Mouse (Mus musculus): Measurements from ENCODE around the gene Kng1.
A peak's percentile ranks its signal among the peaks of the same experiment; 100 is the strongest.
"Not testable (repeated sequence)": the region's sequence is repeated elsewhere in the genome, so short reads cannot be mapped to it uniquely, and the experiment has no call there.

Kng1 gene

GRCm38 (mm10) chr16:23057668-23058447 is at the start of gene Kng1:
Gene Kng1, plus strand, starts transcription at chr16:23057865.
- DNase-seq (ENCODE audit: extremely low spot score), result not testable (repeated sequence)

- not testable (repeated sequence) for DNase-seq (ENCODE audit: extremely low spot score)
Observed at GRCm38 (mm10) chr16:23013786-23014185, 43.9 kb upstream of the Kng1 start.

DNA sequence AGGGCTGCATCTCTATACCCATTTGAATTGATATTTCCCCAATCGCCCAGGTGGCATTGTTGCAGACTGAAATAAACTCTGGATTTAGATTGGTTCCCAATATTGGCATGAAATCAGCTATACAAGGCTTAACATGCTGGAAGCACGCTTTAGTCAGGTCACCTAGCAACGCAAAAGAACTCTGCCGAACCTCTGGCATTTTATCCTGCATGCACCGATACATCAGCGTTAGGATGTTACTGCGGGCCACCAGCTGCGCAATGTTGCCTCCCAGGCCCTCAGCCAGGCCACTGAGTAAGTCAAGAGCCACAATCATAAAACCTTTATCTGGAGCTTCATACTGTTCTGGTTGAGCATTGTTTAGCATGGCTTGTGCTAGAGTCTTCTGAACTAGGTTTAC is 43.0 kb upstream of the Kng1 start:
- not testable (repeated sequence) for DNase-seq (ENCODE audit: extremely low spot score)

- not testable (repeated sequence) for DNase-seq (ENCODE audit: extremely low spot score)
Observed at GRCm38 (mm10) chr16:23020571-23020970, 37.1 kb upstream of the Kng1 start.

DNA sequence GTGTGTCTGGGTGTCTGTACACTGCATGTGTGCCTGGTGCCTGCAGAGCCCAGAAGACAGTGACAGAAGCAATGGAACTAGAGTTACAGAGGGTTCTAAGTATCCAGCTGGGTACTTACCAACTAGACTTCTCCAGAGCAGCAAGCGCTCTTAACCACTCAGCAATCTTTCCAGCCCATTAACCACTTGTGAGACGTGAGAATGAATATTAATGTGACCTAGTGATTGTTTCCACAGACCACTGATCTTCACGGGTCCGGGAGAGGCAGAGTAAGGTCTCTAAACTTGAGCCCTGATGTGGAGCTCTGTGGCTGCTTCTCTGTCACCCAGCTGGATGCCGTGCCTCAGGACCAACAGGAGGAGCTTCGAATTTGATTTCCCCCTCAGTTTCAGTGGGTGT is 32.6 kb upstream of the Kng1 start:
- no peak for DNase-seq (ENCODE audit: extremely low spot score)

DNA sequence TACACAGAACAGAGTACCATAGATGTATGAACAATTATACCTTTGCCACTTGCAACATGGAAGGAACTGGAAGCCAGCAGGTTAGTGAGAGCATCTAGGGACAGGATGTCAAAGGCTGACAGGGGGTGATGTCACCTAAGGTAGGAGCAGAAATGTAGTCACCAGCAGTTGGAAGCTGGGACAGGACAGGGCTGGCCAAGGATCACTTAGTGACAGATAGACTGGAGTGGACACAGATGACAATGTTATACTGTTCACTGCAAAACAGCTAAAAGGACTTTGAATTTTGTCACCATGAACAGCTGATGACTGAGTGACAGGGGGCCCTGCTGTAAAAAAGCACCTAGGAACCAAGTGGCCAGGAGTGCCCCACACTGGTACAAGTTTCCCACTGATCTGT is 31.1 kb upstream of the Kng1 start:
- DNase-seq (ENCODE audit: extremely low spot score), result no peak

DNA sequence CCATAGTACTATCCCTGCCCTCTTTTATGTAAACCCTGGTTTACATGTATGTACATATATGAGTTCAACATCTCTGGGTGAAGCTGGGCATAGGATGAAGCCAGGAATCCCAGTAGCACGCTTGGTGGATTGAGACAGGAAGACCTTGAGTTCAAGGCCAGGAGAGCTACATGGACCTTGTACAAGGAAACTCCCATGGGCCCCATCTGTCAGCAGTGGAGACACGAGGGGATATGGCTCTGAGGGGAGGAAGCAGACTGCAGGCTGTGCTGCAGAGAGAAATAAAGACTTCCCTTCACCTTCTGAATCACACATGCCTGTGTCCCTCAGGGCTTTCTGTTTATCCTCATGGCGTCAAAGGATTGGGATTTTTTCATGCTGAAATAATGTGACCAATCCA is 30.3 kb upstream of the Kng1 start:
- DNase-seq (ENCODE audit: extremely low spot score), result not testable (repeated sequence)

GRCm38 (mm10) chr16:23028966-23029600 is 28.6 kb upstream of the Kng1 start, which contains the start of gene Kng2:
Gene Kng2, minus strand, starts transcription at chr16:23029482.
- DNase-seq (ENCODE audit: extremely low spot score), result not testable (repeated sequence)

- no peak for DNase-seq (ENCODE audit: extremely low spot score)
Observed at GRCm38 (mm10) chr16:23030673-23031435, 26.8 kb upstream of the Kng1 start.

DNA sequence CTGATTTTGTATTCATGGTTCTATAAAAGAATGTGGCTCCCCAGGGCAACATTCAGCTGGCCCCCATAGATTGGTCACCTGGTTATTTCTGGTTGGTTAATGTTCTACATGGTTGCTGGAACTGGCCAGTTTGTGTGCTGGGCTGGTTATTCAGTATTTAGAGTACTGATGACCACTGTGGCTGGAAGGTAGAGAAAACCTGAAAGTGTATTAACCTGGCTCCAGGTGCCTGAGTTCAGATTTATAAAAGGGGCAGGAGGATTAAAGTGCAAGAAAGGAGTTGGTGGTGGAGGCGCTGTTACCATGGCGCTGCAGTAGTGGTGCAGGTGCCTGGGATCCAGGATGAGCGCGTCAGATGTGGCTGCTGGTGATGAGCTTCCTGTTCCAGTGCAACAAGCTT is 24.0 kb upstream of the Kng1 start:
- DNase-seq (ENCODE audit: extremely low spot score), result no peak

GRCm38 (mm10) chr16:23037744-23038143 is 19.9 kb upstream of the Kng1 start:
- DNase-seq (ENCODE audit: extremely low spot score), result no peak

DNA sequence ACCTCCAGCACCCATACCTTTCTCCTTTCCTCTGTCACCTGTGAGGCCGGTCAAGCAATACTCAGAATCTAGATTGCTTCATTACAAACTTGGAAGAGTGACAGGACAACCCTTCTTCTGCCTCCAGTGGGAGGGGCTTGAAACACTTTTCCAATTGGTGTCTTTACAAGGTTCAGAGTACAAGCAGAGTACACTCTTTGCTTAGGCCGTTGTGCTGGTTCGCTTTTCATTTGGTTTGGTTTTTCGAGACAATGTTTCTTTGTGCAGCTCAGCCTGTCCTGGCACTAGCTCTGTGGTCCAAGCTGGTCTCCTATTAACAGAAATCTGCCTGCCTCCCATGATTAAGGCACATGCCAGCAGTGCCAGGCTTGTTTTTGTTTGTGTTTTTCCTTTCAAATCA is 18.4 kb upstream of the Kng1 start:
- DNase-seq (ENCODE audit: extremely low spot score), result no peak

DNA sequence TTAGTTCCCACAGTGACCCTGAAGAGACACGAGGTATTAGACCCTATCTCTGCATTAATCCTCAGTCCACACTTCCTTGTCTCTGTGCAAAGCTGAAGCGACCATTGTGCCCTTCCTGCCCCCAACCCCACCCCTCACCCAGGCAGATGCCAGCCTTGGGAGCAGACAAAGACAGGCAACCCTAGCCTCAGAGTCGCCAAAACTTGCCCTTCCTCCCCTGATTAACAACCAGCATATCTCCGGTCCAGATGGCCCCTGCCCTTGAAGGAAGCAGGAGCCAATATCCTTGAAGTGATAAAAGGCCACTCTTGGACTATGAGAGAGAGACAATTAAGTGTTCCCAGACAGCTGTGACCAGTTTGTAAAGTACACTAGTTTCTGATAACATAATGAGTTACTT is 16.8 kb upstream of the Kng1 start:
- DNase-seq (ENCODE audit: extremely low spot score), result peak; percentile 12

GRCm38 (mm10) chr16:23046319-23046718 is 11.3 kb upstream of the Kng1 start:
- no peak for DNase-seq (ENCODE audit: extremely low spot score)

DNA sequence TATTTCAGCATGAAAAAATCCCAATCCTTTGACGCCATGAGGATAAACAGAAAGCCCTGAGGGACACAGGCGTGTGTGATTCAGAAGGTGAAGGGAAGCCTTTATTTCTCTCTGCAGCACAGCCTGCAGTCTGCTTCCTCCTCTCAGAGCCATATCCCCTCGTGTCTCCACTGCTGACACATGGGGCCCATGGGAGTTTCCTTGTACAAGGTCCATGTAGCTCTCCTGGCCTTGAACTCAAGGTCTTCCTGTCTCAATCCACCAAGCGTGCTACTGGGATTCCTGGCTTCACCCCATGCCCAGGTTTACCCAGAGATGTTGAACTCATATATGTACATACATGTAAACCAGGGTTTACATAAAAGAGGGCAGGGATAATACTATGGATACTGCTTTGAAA is 2.0 kb downstream of the Kng1 start:
- DNase-seq (ENCODE audit: extremely low spot score), result not testable (repeated sequence)

DNA sequence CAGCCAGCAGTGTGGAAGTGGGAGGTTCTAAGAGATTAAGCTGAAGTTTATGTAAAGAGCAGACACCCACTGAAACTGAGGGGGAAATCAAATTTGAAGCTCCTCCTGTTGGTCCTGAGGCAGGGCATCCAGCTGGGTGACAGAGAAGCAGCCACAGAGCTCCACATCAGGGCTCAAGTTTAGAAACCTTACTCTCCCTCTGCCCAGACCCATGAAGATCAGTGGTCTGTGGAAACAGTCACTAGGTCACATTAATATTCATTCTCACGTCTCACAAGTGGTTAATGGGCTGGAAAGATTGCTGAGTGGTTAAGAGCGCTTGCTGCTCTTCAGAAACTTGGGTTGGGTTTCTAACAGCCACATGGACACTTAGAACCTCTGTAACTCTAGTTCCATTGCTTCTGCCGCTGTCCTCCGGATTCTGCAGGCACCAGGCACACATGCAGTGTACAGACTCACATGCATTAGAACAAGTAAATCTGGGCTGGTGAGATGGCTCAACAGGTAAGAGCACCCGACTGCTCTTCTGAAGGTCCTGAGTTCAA is 3.2 kb downstream of the Kng1 start:
- not testable (repeated sequence) for DNase-seq (ENCODE audit: extremely low spot score)

GRCm38 (mm10) chr16:23077516-23077915 is 19.9 kb downstream of the Kng1 start:
- DNase-seq (ENCODE audit: extremely low spot score), result not testable (repeated sequence)

DNA sequence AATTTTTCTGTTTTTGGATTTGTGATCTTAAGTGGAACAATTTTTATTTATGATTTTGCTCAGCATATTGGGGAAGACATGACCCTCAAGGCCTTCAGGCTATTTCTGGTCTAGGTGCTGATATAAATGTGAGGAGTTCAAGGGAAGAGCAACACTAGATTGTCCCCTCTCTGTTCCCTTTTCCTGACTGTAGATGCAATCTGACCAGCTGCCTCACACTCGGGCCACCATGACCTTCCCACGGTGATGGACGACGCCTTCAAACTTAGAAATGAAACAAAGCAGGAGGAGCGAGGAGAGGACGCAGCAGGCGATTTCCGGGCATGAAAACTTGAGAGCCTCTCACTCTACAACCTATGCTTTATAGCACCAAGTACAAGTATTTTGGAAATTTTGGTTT is 29.5 kb downstream of the Kng1 start:
- DNase-seq (ENCODE audit: extremely low spot score), result not testable (repeated sequence)

DNA sequence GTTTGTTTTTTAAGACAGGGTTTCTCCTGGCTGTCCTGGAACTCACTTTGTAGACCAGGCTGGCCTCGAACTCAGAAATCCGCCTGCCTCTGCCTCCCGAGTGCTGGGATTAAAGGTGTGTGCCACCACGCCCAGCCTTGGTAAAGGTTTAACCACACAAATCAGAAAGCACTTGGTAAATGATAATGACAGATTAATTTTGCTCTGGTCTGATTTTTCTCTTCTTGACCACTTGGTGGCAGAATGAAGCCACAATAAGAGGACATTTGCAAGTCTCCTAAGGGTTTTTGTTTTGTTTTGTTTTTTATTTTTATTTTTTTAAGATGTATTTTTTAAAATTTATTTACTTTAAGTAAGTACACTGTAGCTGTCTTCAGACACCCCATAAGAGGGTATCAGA is 30.0 kb downstream of the Kng1 start:
- DNase-seq (ENCODE audit: extremely low spot score), result not testable (repeated sequence)

DNA sequence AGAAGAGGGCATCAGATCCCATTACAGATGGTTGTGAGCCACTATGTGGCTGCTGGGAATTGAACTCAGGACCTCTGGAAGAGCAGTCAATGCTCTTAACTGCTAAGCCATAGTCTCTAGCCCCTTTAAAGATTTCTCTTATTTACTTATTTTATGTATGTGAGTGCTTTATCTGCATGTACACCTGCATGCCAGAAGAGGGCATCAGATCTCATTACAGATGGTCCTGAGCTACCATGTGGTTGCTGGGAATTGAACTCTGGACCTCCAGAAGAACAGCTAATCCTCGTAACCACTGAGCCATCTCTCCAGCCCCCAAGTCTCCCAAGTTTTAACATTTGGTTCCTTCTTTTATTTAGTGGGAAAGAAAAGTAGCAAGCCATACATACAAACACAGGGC is 30.8 kb downstream of the Kng1 start:
- DNase-seq (ENCODE audit: extremely low spot score), result not testable (repeated sequence)

- DNase-seq (ENCODE audit: extremely low spot score), result not testable (repeated sequence)
Observed at GRCm38 (mm10) chr16:23091345-23091744, 33.7 kb downstream of the Kng1 start.

GRCm38 (mm10) chr16:23093321-23093953 is 35.8 kb downstream of the Kng1 start:
- no peak for DNase-seq (ENCODE audit: extremely low spot score)
